Mouse (Mus musculus): Measurements from ENCODE around the gene 4930453N24Rik.

GRCm38 (mm10) chr16:64771431-64771818 lies 464 bp upstream of the 4930453N24Rik start:
- TF ChIP-seq POLR2A (IDR thresholded peaks at IDR 0.05; ENCODE audit: low read depth, low read length) (no peak), CTCF (IDR thresholded peaks at IDR 0.05; ENCODE audit: extremely low read depth, insufficient read depth, insufficient read length, insufficient replicate concordance) (no peak)
